Mouse (Mus musculus): ENCODE results near the gene Olfr1233.

DNA sequence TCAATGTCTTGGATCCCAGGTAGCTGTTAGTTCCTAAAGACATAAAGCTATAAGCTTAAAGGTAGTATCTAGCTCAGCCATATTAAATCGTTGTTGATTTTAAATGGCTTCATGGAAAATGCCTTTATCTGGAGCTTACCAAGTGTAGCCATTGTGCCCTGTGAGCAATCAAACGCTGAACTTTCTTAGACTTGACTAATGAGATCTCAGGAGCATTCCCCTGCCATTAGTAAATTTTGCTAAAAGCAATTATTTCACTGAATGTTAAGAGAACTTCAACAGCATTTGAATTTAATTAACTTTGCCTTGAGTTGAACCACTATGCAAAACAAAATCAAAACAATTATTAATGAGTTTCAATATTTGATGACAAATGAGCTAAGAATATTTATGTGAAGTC lies 35.2 kb downstream of the Olfr1233 start, which contains the start of gene Olfr1231:
- no peak for TF ChIP-seq CTCF (IDR thresholded peaks at IDR 0.05; ENCODE audit: insufficient read depth, low read depth, low read length)
- no peak for TF ChIP-seq POLR2A (IDR thresholded peaks at IDR 0.05; ENCODE audit: insufficient read depth, low read depth, low read length)

Measured in olfactory bulb, adult 2 months (tissue).